Mouse (Mus musculus) T-helper 1 cell (primary cell): ENCODE measurements at regions not wholly inside any gene's neighbourhood (a gene's known extent, or its start where the extent isn't known, plus 50 kb on each side); places are given as distances from the start of the nearest gene placed in this dataset.
"Not testable (repeated sequence)": the region's sequence is repeated elsewhere in the genome, so short reads cannot be mapped to it uniquely, and the experiment has no call there.

Source experiments
- in situ Hi-C: fragments of 300-600 bp; cut with MboI, MseI; formaldehyde crosslinking; loops from one replicate; pipeline ENCODE4 v1.15.1; 2025; ENCODE audit warnings: high pct_unique_total_duplicates

GRCm38 (mm10) chr13:12726831-12727230 is 73.0 kb downstream of the Prl2c3 start:
- in situ Hi-C loops, result loop anchor here (5.0 to 25.0 kb wide), 2 partner anchors 110 to 510 kb away; no protein-coding TSS in a partner anchor

GRCm38 (mm10) chr13:12717972-12718546 is 81.8 kb downstream of the Prl2c3 start:
- in situ Hi-C loops, result not testable (repeated sequence)

- in situ Hi-C loops, result no loop called here
These were observed 88.2 kb downstream of the Prl2c3 start for GRCm38 (mm10) chr13:12711471-12712273.

GRCm38 (mm10) chr13:12702804-12703612 is 96.9 kb downstream of the Prl2c3 start:
- in situ Hi-C loops, result not testable (repeated sequence)

GRCm38 (mm10) chr13:12702111-12702803 is 97.6 kb downstream of the Prl2c3 start:
- in situ Hi-C loops, result not testable (repeated sequence)

GRCm38 (mm10) chr13:12693593-12694118 is 106.2 kb downstream of the Prl2c3 start:
- in situ Hi-C loops, result not testable (repeated sequence)

GRCm38 (mm10) chr13:12688778-12689177 is 111.1 kb downstream of the Prl2c3 start:
- in situ Hi-C loops, result loop anchor here (5.0 kb wide), 1 partner anchor 734 kb away; no protein-coding TSS in a partner anchor

- in situ Hi-C loops, result loop anchor here (5.0 kb wide), 1 partner anchor 734 kb away; no protein-coding TSS in a partner anchor
These were observed 111.7 kb downstream of the Prl2c3 start for GRCm38 (mm10) chr13:12688149-12688548.

GRCm38 (mm10) chr13:12680954-12681571 is 115.4 kb downstream of the Ero1lb start:
- in situ Hi-C loops, result not testable (repeated sequence)

GRCm38 (mm10) chr13:12680283-12680953 is 114.7 kb downstream of the Ero1lb start:
- in situ Hi-C loops, result not testable (repeated sequence)

- in situ Hi-C loops, result loop anchor here (5.0 to 10.0 kb wide), 2 partner anchors 53 to 205 kb away; no protein-coding TSS in a partner anchor
These were observed 111.7 kb downstream of the Ero1lb start for GRCm38 (mm10) chr13:12677372-12677771.

- in situ Hi-C loops, result loop anchor here (10.0 kb wide), 1 partner anchor 46 kb away; no protein-coding TSS in a partner anchor
These were observed 105.3 kb downstream of the Ero1lb start for GRCm38 (mm10) chr13:12671011-12671410.

GRCm38 (mm10) chr13:12668742-12669141 is 103.1 kb downstream of the Ero1lb start:
- in situ Hi-C loops, result not testable (repeated sequence)

- in situ Hi-C loops, result not testable (repeated sequence)
These were observed 102.3 kb downstream of the Ero1lb start for GRCm38 (mm10) chr13:12667727-12668665.

- in situ Hi-C loops, result not testable (repeated sequence)
These were observed 100.4 kb downstream of the Ero1lb start for GRCm38 (mm10) chr13:12666050-12666449.
